Mouse (Mus musculus) E14TG2a.4 (cell line): ENCODE results near the gene Pla2g10.

Experiments
- CTCF ChIP-seq: conservative IDR thresholded peaks from 2 replicates; pipeline ENCODE4 v1.5.1; 2014; ENCODE audit warnings: low read length
- NANOG ChIP-seq: IDR thresholded peaks from 2 replicates; pipeline ENCODE4 v1.6.1; 2014; ENCODE audit warnings: borderline replicate concordance, low read length, mixed read lengths

- TF ChIP-seq CTCF, result no peak
- no peak for TF ChIP-seq NANOG
Measured at GRCm38 (mm10) chr16:13678601-13679319, 52.0 kb downstream of the Pla2g10 start.
